Mouse (Mus musculus) liver, embryonic 15.5 days (tissue): ENCODE data around the gene Ctbs. TPM values are rescaled to one million over a fixed set of nuclear protein-coding genes. Genes with fewer than 3 reads are reported as not detected.
A peak's percentile ranks its signal among the peaks of the same experiment; 100 is the strongest.

Experiments used
- ATAC-seq: fragments of 200-750 bp; cut with Nextera tagmentation; 2 replicates; pipeline ENCODE4 v1.8.0; 2017; ENCODE audit warnings: moderate number of reproducible peaks, mild to moderate bottlenecking, moderate library complexity; ENCODE audit not compliant: insufficient read depth
- H3K27ac ChIP-seq: fragments of 300-500 bp; sonication (generic); replicated peaks from 2 replicates; pipeline ENCODE4 v1.5.1; 2015; ENCODE audit warnings: mild to moderate bottlenecking, inconsistent platforms
- H3K27me3 ChIP-seq: fragments of 300-500 bp; sonication (generic); 2 replicates; pipeline ENCODE4 v1.6.1; 2015; ENCODE audit warnings: mild to moderate bottlenecking, inconsistent platforms
- H3K36me3 ChIP-seq: fragments of 300-500 bp; sonication (generic); replicated peaks from 2 replicates; pipeline ENCODE4 v1.6.1; 2015; ENCODE audit warnings: moderate library complexity, mild to moderate bottlenecking, inconsistent platforms
- H3K4me1 ChIP-seq: fragments of 300-500 bp; sonication (generic); replicated peaks from 2 replicates; pipeline ENCODE4 v1.6.1; 2015; ENCODE audit warnings: inconsistent platforms
- H3K4me2 ChIP-seq: fragments of 300-500 bp; sonication (generic); 2 replicates; pipeline ENCODE4 v1.6.1; 2015; ENCODE audit warnings: moderate library complexity, mild to moderate bottlenecking, inconsistent platforms
- H3K4me3 ChIP-seq: fragments of 300-500 bp; sonication (generic); replicated peaks from 2 replicates; pipeline ENCODE4 v1.5.1; 2015; ENCODE audit warnings: mild to moderate bottlenecking, inconsistent platforms
- H3K9ac ChIP-seq: fragments of 300-500 bp; sonication (generic); 2 replicates; pipeline ENCODE4 v1.6.1; 2015; ENCODE audit warnings: moderate library complexity, mild to moderate bottlenecking, inconsistent platforms
- H3K9me3 ChIP-seq: fragments of 300-500 bp; sonication (generic); replicated peaks from 2 replicates; pipeline ENCODE4 v1.6.1; 2016; ENCODE audit warnings: inconsistent platforms
- WGBS: fragments of 180-500 bp; shearing (Covaris S2); methylation state at CpG from one replicate; pipeline ENCODE4 v1.1.7; 2015; ENCODE audit warnings: mixed read lengths; ENCODE audit not compliant: insufficient replicate concordance; 5-methylcytosine and 5-hydroxymethylcytosine counted together
- polyA plus RNA-seq: library from polyadenylated mRNA; unstranded; fragments of >200 nt; fragmentation: Nextera tagmentation; extraction: Ambion mirVana; gene quantifications from 2 replicates; pipeline ENCODE4 v1.2.1, GENCODE M21; 2015

The Ctbs gene
- polyA plus RNA-seq, 1 experiment from 2014 or later: 5.4 TPM

GRCm38 (mm10) chr3:146413992-146414391 lies 35.6 kb upstream of the Ctbs start:
- H3K27ac ChIP-seq: no peak overlapping the region
- no peaks in the 10 kb centered on the region for H3K27me3 ChIP-seq
- H3K9ac ChIP-seq: no peak overlapping the region
- no peak overlapping the region for H3K4me3 ChIP-seq
- peaks cover 87% of the 10 kb centered on the region for H3K36me3 ChIP-seq
- no peaks in the 10 kb centered on the region for H3K9me3 ChIP-seq
- H3K4me1 ChIP-seq: peaks cover 72% of the 10 kb centered on the region
- WGBS: 86% methylated on average over 4 of the region's 4 CpGs
- H3K4me2 ChIP-seq: no peak overlapping the region
- no peak for ATAC-seq

GRCm38 (mm10) chr3:146414555-146414954 lies 35.0 kb upstream of the Ctbs start:
- Histone ChIP-seq H3K27ac (no peak overlapping the region), H3K4me2 (no peak overlapping the region), H3K9ac (no peak overlapping the region), H3K27me3 (no peaks in the 10 kb centered on the region), H3K4me1 (peaks cover 67% of the 10 kb centered on the region), H3K4me3 (no peak overlapping the region), H3K9me3 (no peaks in the 10 kb centered on the region), H3K36me3 (peaks cover 87% of the 10 kb centered on the region)
- no peak for ATAC-seq
- WGBS: 91% methylated on average over 12 of the region's 12 CpGs

- Histone ChIP-seq H3K4me3 (no peak overlapping the region), H3K9me3 (no peaks in the 10 kb centered on the region), H3K4me2 (no peak overlapping the region), H3K27me3 (no peaks in the 10 kb centered on the region), H3K27ac (no peak overlapping the region), H3K36me3 (peaks cover 99% of the 10 kb centered on the region), H3K4me1 (peaks cover 41% of the 10 kb centered on the region), H3K9ac (no peak overlapping the region)
- 91% methylated on average over 8 of the region's 8 CpGs for WGBS
- ATAC-seq: no peak
These were observed 31.7 kb upstream of the Ctbs start for GRCm38 (mm10) chr3:146417873-146418272.

GRCm38 (mm10) chr3:146418901-146419300 lies 30.7 kb upstream of the Ctbs start:
- Histone ChIP-seq H3K4me3 (no peak overlapping the region), H3K4me1 (peaks cover 30% of the 10 kb centered on the region), H3K9me3 (no peaks in the 10 kb centered on the region), H3K4me2 (no peak overlapping the region), H3K36me3 (peaks cover 99% of the 10 kb centered on the region), H3K27me3 (no peaks in the 10 kb centered on the region), H3K9ac (no peak overlapping the region), H3K27ac (0 out of 2 replicates have a peak overlapping the region, but pooled peaks have one; percentile 14)
- no peak for ATAC-seq
- 42% methylated on average over 7 of the region's 7 CpGs for WGBS

GRCm38 (mm10) chr3:146419534-146419933 lies 30.1 kb upstream of the Ctbs start:
- Histone ChIP-seq H3K4me2 (no peak overlapping the region), H3K9me3 (no peaks in the 10 kb centered on the region), H3K9ac (no peak overlapping the region), H3K4me1 (peaks cover 24% of the 10 kb centered on the region), H3K4me3 (no peak overlapping the region), H3K27ac (no peak overlapping the region), H3K27me3 (no peaks in the 10 kb centered on the region), H3K36me3 (peaks cover 98% of the 10 kb centered on the region)
- ATAC-seq: no peak
- 86% methylated on average over 9 of the region's 9 CpGs for WGBS

- Histone ChIP-seq H3K4me1 (peaks cover 19% of the 10 kb centered on the region; the same call in 1 of the 2 replicates), H3K4me2 (no peak overlapping the region), H3K4me3 (no peak overlapping the region)
These were observed 29.5 kb upstream of the Ctbs start for GRCm38 (mm10) chr3:146419992-146420537.

GRCm38 (mm10) chr3:146421787-146422186 lies 27.8 kb upstream of the Ctbs start:
- H3K4me2 ChIP-seq: no peak overlapping the region
- peaks cover 9% of the 10 kb centered on the region; the same call in 1 of the 2 replicates for H3K4me1 ChIP-seq
- WGBS: 31% methylated on average over 8 of the region's 8 CpGs
- H3K27ac ChIP-seq: no peak overlapping the region
- peaks cover 92% of the 10 kb centered on the region for H3K36me3 ChIP-seq
- no peak overlapping the region for H3K4me3 ChIP-seq
- no peaks in the 10 kb centered on the region for H3K9me3 ChIP-seq
- no peaks in the 10 kb centered on the region for H3K27me3 ChIP-seq
- H3K9ac ChIP-seq: no peak overlapping the region
- no peak for ATAC-seq

More at GRCm38 (mm10) chr3:146419992-146420537, 29.5 kb upstream of the Ctbs start:
- no peaks in the 10 kb centered on the region for H3K9me3 ChIP-seq
- no peak overlapping the region for H3K27ac ChIP-seq
- WGBS: 78% methylated on average over 15 of the region's 15 CpGs
- peaks cover 97% of the 10 kb centered on the region for H3K36me3 ChIP-seq
- no peak overlapping the region for H3K9ac ChIP-seq
- peak; percentile 23; the same call in 1 of the 2 replicates for ATAC-seq
- no peaks in the 10 kb centered on the region for H3K27me3 ChIP-seq

GRCm38 (mm10) chr3:146423710-146424109 lies 25.9 kb upstream of the Ctbs start:
- peaks cover 5% of the 10 kb centered on the region; the same call in 1 of the 2 replicates for H3K4me1 ChIP-seq
- no peak for ATAC-seq
- 82% methylated on average over 7 of the region's 7 CpGs for WGBS
- no peaks in the 10 kb centered on the region for H3K27me3 ChIP-seq
- H3K9ac ChIP-seq: no peak overlapping the region
- H3K36me3 ChIP-seq: peaks cover 92% of the 10 kb centered on the region
- no peaks in the 10 kb centered on the region for H3K9me3 ChIP-seq
- H3K4me2 ChIP-seq: no peak overlapping the region
- no peak overlapping the region for H3K27ac ChIP-seq
- H3K4me3 ChIP-seq: no peak overlapping the region

- no peak overlapping the region for H3K9ac ChIP-seq
- H3K4me2 ChIP-seq: no peak overlapping the region
- H3K4me3 ChIP-seq: no peak overlapping the region
- no peaks in the 10 kb centered on the region for H3K27me3 ChIP-seq
- no peak overlapping the region for H3K27ac ChIP-seq
- WGBS: 85% methylated on average over 7 of the region's 7 CpGs
- no peak for ATAC-seq
- peaks cover 5% of the 10 kb centered on the region; the same call in 1 of the 2 replicates for H3K4me1 ChIP-seq
- peaks cover 92% of the 10 kb centered on the region for H3K36me3 ChIP-seq
- no peaks in the 10 kb centered on the region for H3K9me3 ChIP-seq
These were observed 25.2 kb upstream of the Ctbs start for GRCm38 (mm10) chr3:146424306-146424900.

GRCm38 (mm10) chr3:146425902-146426301 lies 23.7 kb upstream of the Ctbs start:
- H3K4me2 ChIP-seq: no peak overlapping the region
- WGBS: 86% methylated on average over 7 of the region's 7 CpGs

GRCm38 (mm10) chr3:146426489-146426888 lies 23.1 kb upstream of the Ctbs start:
- WGBS: 87% methylated on average over 8 of the region's 8 CpGs
- ATAC-seq: no peak
- H3K4me1 ChIP-seq: no peaks in the 10 kb centered on the region
- peaks cover 92% of the 10 kb centered on the region for H3K36me3 ChIP-seq
- H3K27me3 ChIP-seq: no peaks in the 10 kb centered on the region
- H3K4me3 ChIP-seq: no peak overlapping the region
- H3K27ac ChIP-seq: no peak overlapping the region
- H3K9me3 ChIP-seq: no peaks in the 10 kb centered on the region
- no peak overlapping the region for H3K9ac ChIP-seq
- no peak overlapping the region for H3K4me2 ChIP-seq

More at GRCm38 (mm10) chr3:146425902-146426301, 23.7 kb upstream of the Ctbs start:
- H3K36me3 ChIP-seq: peaks cover 92% of the 10 kb centered on the region
- ATAC-seq: no peak
- peaks cover 1% of the 10 kb centered on the region; the same call in 1 of the 2 replicates for H3K4me1 ChIP-seq
- H3K27ac ChIP-seq: no peak overlapping the region
- H3K27me3 ChIP-seq: no peaks in the 10 kb centered on the region
- no peaks in the 10 kb centered on the region for H3K9me3 ChIP-seq
- H3K9ac ChIP-seq: no peak overlapping the region
- no peak overlapping the region for H3K4me3 ChIP-seq
